Mouse (Mus musculus): ENCODE results near the gene Hist1h2bj.

DNA sequence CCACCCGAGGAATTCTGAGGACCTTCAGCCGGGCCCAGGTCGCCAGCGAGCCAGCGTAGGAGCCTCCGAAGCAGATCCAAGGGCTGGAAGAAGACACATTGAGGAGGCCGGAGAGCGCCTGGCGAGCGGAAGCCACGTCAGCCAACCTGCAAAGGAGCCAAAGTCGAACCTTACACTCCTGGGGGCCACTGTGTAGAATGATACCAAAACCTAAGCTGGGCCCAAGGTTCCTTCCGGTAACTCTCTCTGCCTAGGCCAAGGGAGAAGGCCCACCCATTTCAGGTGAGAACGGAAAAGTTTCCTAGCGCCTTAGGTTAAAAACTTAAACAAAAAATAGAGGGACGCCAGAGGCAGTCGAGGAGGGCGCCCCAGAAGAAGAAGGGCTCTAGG is 35.9 kb upstream of the Hist1h2bj start:
- TF ChIP-seq CTCF (IDR thresholded peaks at IDR 0.05; ENCODE audit: extremely low read depth, insufficient read depth, low read length) = no peak
- TF ChIP-seq POLR2A (IDR thresholded peaks at IDR 0.05; ENCODE audit: extremely low read depth, insufficient read depth, low read length) = no peak

Data from cortical plate, adult 2 months (tissue).